Mouse (Mus musculus): ENCODE data around the gene Hs6st1. TPM values are rescaled to one million over a fixed set of nuclear protein-coding genes. Genes with fewer than 3 reads are reported as not detected.
A peak's percentile ranks its signal among the peaks of the same experiment; 100 is the strongest.

The Hs6st1 gene
- total RNA-seq, 2 experiments from 2014 or later, result 20.7 to 22.0 TPM

- TF ChIP-seq CTCF (IDR thresholded peaks at IDR 0.05), result no peak
- Histone ChIP-seq H3K4me3 (no peak overlapping the region), H3K27ac (no peak overlapping the region)
- intact Hi-C loops (cut with DNase I), result no loop called here
- peak; percentile 37 for DNase-seq
Observed at GRCm38 (mm10) chr1:36140311-36140710, 72.1 kb downstream of the Hs6st1 start.

GRCm38 (mm10) chr1:36145050-36145449 is 76.8 kb downstream of the Hs6st1 start:
- peak; percentile 49 for DNase-seq
- H3K4me3 ChIP-seq, result no peak overlapping the region

GRCm38 (mm10) chr1:36148809-36149208 is 80.6 kb downstream of the Hs6st1 start:
- H3K4me3 ChIP-seq, result no peak overlapping the region
- intact Hi-C loops (cut with DNase I), result no loop called here
- DNase-seq, result no peak
- no peak overlapping the region for H3K27ac ChIP-seq
- no peak for TF ChIP-seq CTCF (IDR thresholded peaks at IDR 0.05)

More at GRCm38 (mm10) chr1:36145050-36145449, 76.8 kb downstream of the Hs6st1 start:
- peak; percentile 74 for TF ChIP-seq CTCF (IDR thresholded peaks at IDR 0.05)
- intact Hi-C loops (cut with DNase I), result loop anchor here (2.0 kb wide), 1 partner anchor 108 kb away; no protein-coding TSS in a partner anchor
- H3K27ac ChIP-seq, result no peak overlapping the region; the same call in 1 of the 2 replicates

- peak; percentile 59 for TF ChIP-seq CTCF (IDR thresholded peaks at IDR 0.05)
- DNase-seq, result no peak
- no peak overlapping the region for H3K27ac ChIP-seq
- intact Hi-C loops (cut with DNase I), result no loop called here
- no peak overlapping the region for H3K4me3 ChIP-seq
Observed at GRCm38 (mm10) chr1:36149411-36149810, 81.2 kb downstream of the Hs6st1 start.

Small RNAs within 50 kb of the gene (microRNA-seq; reads per million reads assigned to microRNA genes)
- not detected for gene Mir6897

Other genes starting within 250 kb of the Hs6st1 start
- 10 to 100 TPM; 27.6 to 29.1 TPM for gene Uggt1, start 176.3 kb downstream of the Hs6st1 start, total RNA-seq (2021)
- under 1 TPM; 0.41 to 0.59 TPM for gene Neurl3, start 206.3 kb downstream of the Hs6st1 start, total RNA-seq (2021)
- gene Arid5a, start 239.3 kb downstream of the Hs6st1 start, total RNA-seq (2021), result 10 to 100 TPM in 1 of 2 experiments, 1 to 10 TPM in 1; 7.0 to 18.6 TPM

All from gastrocnemius, adult 2 months (tissue).